Mouse (Mus musculus): ENCODE data around the gene Insig1.
A peak's percentile ranks its signal among the peaks of the same experiment; 100 is the strongest.

The Insig1 gene

GRCm38 (mm10) chr5:28070828-28071455, at the start of gene Insig1:
Gene Insig1, plus strand, starts transcription at chr5:28071363.
- Histone ChIP-seq H3K9me3 (ENCODE audit: low read length) (no peaks in the 10 kb centered on the region), H3K4me3 (replicated peaks; ENCODE audit: low read length) (peak within 1 kb of the TSS; percentile 99), H3K4me1 (replicated peaks; ENCODE audit: low read depth, low read length) (peaks cover 35% of the 10 kb centered on the region), H3K36me3 (ENCODE audit: insufficient read depth, low read length) (peaks cover 40% of the 10 kb centered on the region), H3K27me3 (ENCODE audit: insufficient read depth, low read length) (no peaks in the 10 kb centered on the region)
- TF ChIP-seq POU5F1 (IDR thresholded peaks at IDR 0.05; ENCODE audit: borderline replicate concordance, low read length) (no peak), CTCF (conservative IDR thresholded peaks at IDR 0.05; ENCODE audit: low read length) (no peak), NANOG (IDR thresholded peaks at IDR 0.05; ENCODE audit: borderline replicate concordance, low read length) (no peak)

DNA sequence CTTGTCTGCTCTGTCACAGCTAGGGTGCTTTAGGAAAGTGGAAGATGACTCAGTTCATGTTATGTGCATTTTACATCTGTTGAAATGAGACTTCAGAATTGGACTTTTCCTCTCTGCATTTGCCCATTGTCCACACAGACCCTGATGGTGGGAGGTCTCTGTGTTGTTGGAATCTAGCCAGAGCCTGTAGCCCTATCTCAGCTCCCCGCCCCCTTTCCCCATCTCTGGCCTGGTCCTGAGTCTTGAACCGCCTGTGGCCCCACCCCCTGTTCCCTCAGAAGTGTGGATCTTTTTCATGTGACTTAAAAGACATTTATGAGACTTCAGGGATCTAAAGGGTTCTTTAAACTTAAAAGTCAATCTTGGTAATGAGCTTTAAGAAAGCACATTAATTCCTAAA, 47.7 kb upstream of the Insig1 start:
- no peaks in the 10 kb centered on the region for H3K27me3 ChIP-seq (ENCODE audit: insufficient read depth, low read length)
- H3K9me3 ChIP-seq (ENCODE audit: low read length): no peaks in the 10 kb centered on the region
- H3K4me3 ChIP-seq (replicated peaks; ENCODE audit: low read length): no peak overlapping the region
- no peak for TF ChIP-seq NANOG (IDR thresholded peaks at IDR 0.05; ENCODE audit: borderline replicate concordance, low read length)
- TF ChIP-seq POU5F1 (IDR thresholded peaks at IDR 0.05; ENCODE audit: borderline replicate concordance, low read length): no peak
- no peaks in the 10 kb centered on the region for H3K36me3 ChIP-seq (ENCODE audit: insufficient read depth, low read length)
- peaks cover 5% of the 10 kb centered on the region; the same call in 1 of the 2 replicates for H3K4me1 ChIP-seq (replicated peaks; ENCODE audit: low read depth, low read length)

DNA sequence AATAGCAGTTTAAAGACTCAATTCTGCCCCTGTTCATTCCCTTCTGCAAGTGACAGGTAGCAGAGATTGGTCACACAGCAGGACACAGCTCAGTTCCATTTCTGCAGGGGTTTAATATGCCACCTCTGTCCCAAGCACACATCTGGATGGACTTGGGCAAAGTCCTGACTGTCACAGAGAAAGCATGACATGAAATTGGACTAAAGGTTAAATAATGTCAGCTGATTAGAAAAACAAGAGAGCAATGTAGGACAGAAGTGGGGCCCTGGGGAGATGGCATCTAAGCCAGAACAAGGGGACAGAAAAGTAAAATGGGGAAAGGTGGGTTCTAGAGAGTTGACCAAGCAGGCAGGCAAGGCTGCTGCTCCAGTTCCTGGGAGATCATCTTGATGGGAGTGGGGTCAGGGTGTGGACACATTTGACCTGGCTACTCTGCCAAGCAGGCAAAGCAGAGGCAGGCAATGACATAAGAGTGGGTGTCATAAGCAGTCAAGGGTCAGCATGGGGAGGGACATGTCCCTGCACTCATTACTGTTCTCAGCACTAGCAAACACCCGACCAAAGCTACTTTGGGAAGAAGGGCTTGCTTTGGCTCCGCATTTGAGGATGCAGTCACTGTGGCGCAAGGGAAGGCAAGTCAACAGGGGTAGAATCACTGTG, 39.5 kb upstream of the Insig1 start:
- TF ChIP-seq CTCF (conservative IDR thresholded peaks at IDR 0.05; ENCODE audit: low read length) (no peak), NANOG (IDR thresholded peaks at IDR 0.05; ENCODE audit: borderline replicate concordance, low read length) (no peak), POU5F1 (IDR thresholded peaks at IDR 0.05; ENCODE audit: borderline replicate concordance, low read length) (no peak)
- Histone ChIP-seq H3K4me1 (replicated peaks; ENCODE audit: low read depth, low read length) (peaks cover 3% of the 10 kb centered on the region), H3K9me3 (ENCODE audit: low read length) (no peaks in the 10 kb centered on the region), H3K36me3 (ENCODE audit: insufficient read depth, low read length) (no peaks in the 10 kb centered on the region), H3K4me3 (replicated peaks; ENCODE audit: low read length) (no peak overlapping the region), H3K27me3 (ENCODE audit: insufficient read depth, low read length) (no peaks in the 10 kb centered on the region; the same call in 1 of the 2 replicates)

- no peaks in the 10 kb centered on the region for H3K36me3 ChIP-seq (ENCODE audit: insufficient read depth, low read length)
- no peaks in the 10 kb centered on the region; the same call in 1 of the 2 replicates for H3K27me3 ChIP-seq (ENCODE audit: insufficient read depth, low read length)
- no peak overlapping the region for H3K4me3 ChIP-seq (replicated peaks; ENCODE audit: low read length)
- no peak for TF ChIP-seq NANOG (IDR thresholded peaks at IDR 0.05; ENCODE audit: borderline replicate concordance, low read length)
- TF ChIP-seq POU5F1 (IDR thresholded peaks at IDR 0.05; ENCODE audit: borderline replicate concordance, low read length): no peak
- no peak for TF ChIP-seq CTCF (conservative IDR thresholded peaks at IDR 0.05; ENCODE audit: low read length)
- H3K4me1 ChIP-seq (replicated peaks; ENCODE audit: low read depth, low read length): peaks cover 15% of the 10 kb centered on the region
- H3K9me3 ChIP-seq (ENCODE audit: low read length): no peaks in the 10 kb centered on the region
These were observed 38.3 kb upstream of the Insig1 start for GRCm38 (mm10) chr5:28032866-28033265.

DNA sequence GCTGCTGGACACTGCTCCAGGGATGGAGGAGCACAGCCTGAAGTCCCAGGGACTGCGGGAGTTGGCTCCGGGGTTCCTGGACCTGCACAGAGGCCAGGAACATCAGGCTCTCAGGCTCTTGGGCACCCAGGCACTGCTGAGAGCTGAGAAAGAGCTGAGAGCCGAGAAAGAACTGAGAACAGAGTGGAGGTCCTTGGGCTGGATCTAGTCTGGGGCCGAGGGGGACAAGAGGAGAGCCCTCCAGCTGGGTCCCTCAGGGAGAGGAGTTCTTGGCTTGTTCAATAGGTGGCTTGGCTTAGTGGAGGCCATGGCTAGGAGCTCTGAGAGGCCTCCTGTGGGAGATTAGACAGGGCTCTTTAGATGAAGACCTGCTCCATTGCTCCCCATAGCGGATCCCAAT, 37.9 kb upstream of the Insig1 start:
- Histone ChIP-seq H3K9me3 (ENCODE audit: low read length) (no peaks in the 10 kb centered on the region), H3K27me3 (ENCODE audit: insufficient read depth, low read length) (no peaks in the 10 kb centered on the region; the same call in 1 of the 2 replicates), H3K4me1 (replicated peaks; ENCODE audit: low read depth, low read length) (peaks cover 19% of the 10 kb centered on the region), H3K36me3 (ENCODE audit: insufficient read depth, low read length) (no peaks in the 10 kb centered on the region), H3K4me3 (replicated peaks; ENCODE audit: low read length) (no peak overlapping the region)
- no peak for TF ChIP-seq POU5F1 (IDR thresholded peaks at IDR 0.05; ENCODE audit: borderline replicate concordance, low read length)
- TF ChIP-seq CTCF (conservative IDR thresholded peaks at IDR 0.05; ENCODE audit: low read length): no peak
- no peak for TF ChIP-seq NANOG (IDR thresholded peaks at IDR 0.05; ENCODE audit: borderline replicate concordance, low read length)

GRCm38 (mm10) chr5:28033826-28034225, 37.3 kb upstream of the Insig1 start:
- TF ChIP-seq NANOG (IDR thresholded peaks at IDR 0.05; ENCODE audit: borderline replicate concordance, low read length): no peak
- TF ChIP-seq POU5F1 (IDR thresholded peaks at IDR 0.05; ENCODE audit: borderline replicate concordance, low read length): no peak
- TF ChIP-seq CTCF (conservative IDR thresholded peaks at IDR 0.05; ENCODE audit: low read length): no peak
- no peaks in the 10 kb centered on the region for H3K9me3 ChIP-seq (ENCODE audit: low read length)
- peaks cover 23% of the 10 kb centered on the region for H3K4me1 ChIP-seq (replicated peaks; ENCODE audit: low read depth, low read length)
- no peak overlapping the region for H3K4me3 ChIP-seq (replicated peaks; ENCODE audit: low read length)
- no peaks in the 10 kb centered on the region; the same call in 1 of the 2 replicates for H3K27me3 ChIP-seq (ENCODE audit: insufficient read depth, low read length)
- no peaks in the 10 kb centered on the region for H3K36me3 ChIP-seq (ENCODE audit: insufficient read depth, low read length)

DNA sequence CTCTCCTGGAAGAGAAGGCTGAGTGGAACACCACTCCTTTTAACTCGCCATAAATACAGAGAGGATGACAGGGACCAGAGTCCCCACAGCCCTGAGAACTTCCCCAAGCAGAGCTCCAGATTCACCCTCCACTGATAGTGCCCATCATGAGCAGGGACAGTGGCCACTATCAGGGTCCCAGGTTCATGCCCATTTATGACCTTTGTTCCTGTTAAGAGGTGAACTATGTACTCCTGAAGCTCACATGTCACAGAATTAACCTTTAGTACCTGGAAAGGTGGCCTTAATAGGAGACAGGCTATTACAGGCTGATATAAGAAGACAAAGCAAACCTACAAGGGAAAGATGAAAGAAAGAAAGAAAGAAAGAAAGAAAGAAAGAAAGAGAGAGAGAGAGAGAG, 35.2 kb upstream of the Insig1 start:
- no peaks in the 10 kb centered on the region; the same call in 1 of the 2 replicates for H3K27me3 ChIP-seq (ENCODE audit: insufficient read depth, low read length)
- no peak overlapping the region for H3K4me3 ChIP-seq (replicated peaks; ENCODE audit: low read length)
- H3K9me3 ChIP-seq (ENCODE audit: low read length): no peaks in the 10 kb centered on the region
- no peaks in the 10 kb centered on the region for H3K36me3 ChIP-seq (ENCODE audit: insufficient read depth, low read length)
- H3K4me1 ChIP-seq (replicated peaks; ENCODE audit: low read depth, low read length): peaks cover 23% of the 10 kb centered on the region
- no peak for TF ChIP-seq CTCF (conservative IDR thresholded peaks at IDR 0.05; ENCODE audit: low read length)
- TF ChIP-seq NANOG (IDR thresholded peaks at IDR 0.05; ENCODE audit: borderline replicate concordance, low read length): no peak
- no peak for TF ChIP-seq POU5F1 (IDR thresholded peaks at IDR 0.05; ENCODE audit: borderline replicate concordance, low read length)

DNA sequence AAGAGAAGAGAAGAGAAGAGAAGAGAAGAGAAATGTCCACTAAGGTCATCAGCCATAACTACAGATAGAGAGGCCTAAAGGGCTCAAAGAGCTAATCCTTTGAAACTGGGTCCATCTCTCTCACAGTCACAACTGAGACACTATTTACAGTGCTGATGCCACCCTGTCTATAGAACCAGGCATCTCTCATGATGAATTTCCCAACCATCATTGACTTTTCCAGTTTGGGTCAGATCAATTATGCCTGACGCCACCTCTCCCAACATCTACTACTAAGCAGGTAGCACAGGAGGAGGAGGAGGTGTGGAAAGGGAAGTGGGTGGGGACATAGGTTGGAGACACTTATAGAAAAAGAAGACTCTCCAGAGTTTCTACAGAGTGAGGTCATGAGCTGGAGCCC, 34.6 kb upstream of the Insig1 start:
- Histone ChIP-seq H3K27me3 (ENCODE audit: insufficient read depth, low read length) (no peaks in the 10 kb centered on the region; the same call in 1 of the 2 replicates), H3K4me1 (replicated peaks; ENCODE audit: low read depth, low read length) (peaks cover 23% of the 10 kb centered on the region), H3K36me3 (ENCODE audit: insufficient read depth, low read length) (no peaks in the 10 kb centered on the region), H3K9me3 (ENCODE audit: low read length) (no peaks in the 10 kb centered on the region), H3K4me3 (replicated peaks; ENCODE audit: low read length) (no peak overlapping the region)
- TF ChIP-seq CTCF (conservative IDR thresholded peaks at IDR 0.05; ENCODE audit: low read length): no peak
- TF ChIP-seq NANOG (IDR thresholded peaks at IDR 0.05; ENCODE audit: borderline replicate concordance, low read length): no peak
- no peak for TF ChIP-seq POU5F1 (IDR thresholded peaks at IDR 0.05; ENCODE audit: borderline replicate concordance, low read length)
